Mouse (Mus musculus) intestine, embryonic 16.5 days (tissue): ENCODE data around the gene Ccdc162. TPM values are rescaled to one million over a fixed set of nuclear protein-coding genes. Genes with fewer than 3 reads are reported as not detected.

Source experiments
- ATAC-seq: fragments of 200-750 bp; cut with Nextera tagmentation; 2 replicates; pipeline ENCODE4 v1.8.0; 2017; ENCODE audit warnings: moderate TSS enrichment, moderate library complexity
- H3K27ac ChIP-seq: fragments of 300-500 bp; sonication (generic); 2 replicates; pipeline ENCODE4 v1.5.1; 2014; ENCODE audit warnings: mild to moderate bottlenecking, low read length
- H3K27me3 ChIP-seq: fragments of 300-500 bp; sonication (generic); replicated peaks from 2 replicates; pipeline ENCODE4 v1.6.1; 2014; ENCODE audit warnings: low read length, control low read depth, mixed read lengths; ENCODE audit not compliant: control insufficient read depth, insufficient read depth
- H3K36me3 ChIP-seq: fragments of 300-500 bp; sonication (generic); 2 replicates; pipeline ENCODE4 v1.6.1; 2014; ENCODE audit warnings: low read length, control low read depth; ENCODE audit not compliant: control insufficient read depth, insufficient read depth
- H3K4me1 ChIP-seq: fragments of 300-500 bp; sonication (generic); 2 replicates; pipeline ENCODE4 v1.6.1; 2014; ENCODE audit warnings: low read length, control low read depth, mixed read lengths; ENCODE audit not compliant: control insufficient read depth, insufficient read depth
- H3K4me2 ChIP-seq: fragments of 300-500 bp; sonication (generic); 2 replicates; pipeline ENCODE4 v1.6.1; 2014; ENCODE audit warnings: low read depth, low read length, control low read depth
- H3K4me3 ChIP-seq: fragments of 300-500 bp; sonication (generic); 2 replicates; pipeline ENCODE4 v1.5.1; 2014; ENCODE audit warnings: mild to moderate bottlenecking, low read length
- H3K9ac ChIP-seq: fragments of 300-500 bp; sonication (generic); 2 replicates; pipeline ENCODE4 v1.6.1; 2014; ENCODE audit warnings: low read depth, low read length
- H3K9me3 ChIP-seq: fragments of 300-500 bp; sonication (generic); 2 replicates; pipeline ENCODE4 v1.6.1; 2016; ENCODE audit warnings: low read length, control low read depth; ENCODE audit not compliant: control insufficient read depth
- WGBS: fragments of 180-500 bp; shearing (Covaris S2); extraction: QIAGEN DNeasy Blood & Tissue Kit; methylation state at CpG from one replicate; pipeline ENCODE4 v1.1.7; 2014; 5-methylcytosine and 5-hydroxymethylcytosine counted together
- polyA plus RNA-seq: library from polyadenylated mRNA; unstranded; fragments of >200 nt; fragmentation: Nextera tagmentation; extraction: Ambion mirVana; gene quantifications from 2 replicates; pipeline ENCODE4 v1.2.1, GENCODE M21; 2015

The Ccdc162 gene
- polyA plus RNA-seq, 1 experiment from 2014 or later: 1.0 TPM

DNA sequence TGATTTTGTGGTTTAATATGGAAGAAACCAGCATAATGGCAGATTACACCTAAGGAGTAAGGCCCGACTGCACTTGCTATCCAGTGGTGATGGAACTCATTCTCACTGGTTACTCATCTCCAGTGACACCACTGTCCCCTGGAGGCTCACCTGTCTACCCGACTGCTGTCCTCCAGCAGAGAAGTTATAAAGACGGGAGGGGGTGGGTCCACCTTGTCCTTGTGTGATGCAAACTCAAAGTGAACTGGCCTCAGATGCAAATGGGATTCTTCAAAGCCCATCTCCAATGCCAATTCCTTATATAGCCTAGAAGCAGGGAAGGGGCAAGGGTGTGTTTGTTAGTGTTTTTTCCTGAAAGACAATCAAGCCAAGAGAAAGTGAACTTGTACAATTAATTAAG is 89.4 kb downstream of the Ccdc162 start:
- no peaks in the 10 kb centered on the region; the same call in 1 of the 2 replicates for H3K9me3 ChIP-seq
- 73% methylated on average over 3 of the region's 3 CpGs for WGBS

DNA sequence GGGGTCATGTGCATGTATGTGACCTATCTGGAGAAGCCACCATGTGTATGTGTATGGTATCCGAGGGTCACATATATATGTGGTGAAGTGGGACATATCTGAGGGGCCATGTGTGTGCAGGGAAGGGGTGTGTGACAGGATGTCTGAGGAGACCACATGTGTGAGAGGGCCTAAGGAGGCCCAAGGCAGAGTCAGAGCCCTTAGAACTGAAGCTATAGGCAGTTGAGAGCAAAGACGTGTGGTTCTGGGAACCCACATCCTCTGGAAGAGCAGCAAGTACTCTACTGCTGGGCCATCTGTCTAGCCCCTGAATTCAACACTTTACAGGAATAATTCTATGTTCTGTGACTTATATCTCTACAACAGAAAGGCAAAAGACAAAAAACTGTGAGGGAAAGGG is 96.4 kb downstream of the Ccdc162 start:
- Histone ChIP-seq H3K9ac (no peak overlapping the region), H3K27me3 (no peaks in the 10 kb centered on the region), H3K4me1 (no peaks in the 10 kb centered on the region), H3K4me3 (no peak overlapping the region), H3K4me2 (no peak overlapping the region), H3K27ac (no peak overlapping the region), H3K36me3 (no peaks in the 10 kb centered on the region), H3K9me3 (no peaks in the 10 kb centered on the region)
- no peak for ATAC-seq
- 89% methylated on average over 2 of the region's 2 CpGs for WGBS

More for the DNA sequence above, 89.4 kb downstream of the Ccdc162 start:
- H3K4me2 ChIP-seq: no peak overlapping the region
- H3K27ac ChIP-seq: no peak overlapping the region
- H3K36me3 ChIP-seq: no peaks in the 10 kb centered on the region
- H3K4me1 ChIP-seq: no peaks in the 10 kb centered on the region
- no peaks in the 10 kb centered on the region for H3K27me3 ChIP-seq
- H3K9ac ChIP-seq: no peak overlapping the region
- H3K4me3 ChIP-seq: no peak overlapping the region
- ATAC-seq: no peak

DNA sequence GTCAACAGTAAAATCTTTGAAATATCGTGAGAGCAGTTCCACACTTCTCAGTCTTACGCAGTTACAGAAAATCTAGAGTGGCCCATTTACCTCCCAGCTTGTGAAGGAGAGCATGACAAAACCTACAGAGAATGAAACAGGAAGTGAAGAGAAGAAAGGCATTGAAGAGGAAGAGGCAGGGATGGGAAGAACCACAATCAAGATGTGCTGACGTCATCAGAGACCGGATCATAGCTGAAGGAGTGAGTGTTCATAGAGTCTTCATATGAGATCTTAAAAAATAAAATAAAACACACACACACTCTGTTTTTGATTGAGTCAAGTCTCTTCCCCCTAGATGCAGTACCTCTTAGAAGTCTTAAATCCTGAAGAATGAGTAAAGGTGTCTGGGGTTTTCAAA is 100.9 kb downstream of the Ccdc162 start:
- no peaks in the 10 kb centered on the region for H3K36me3 ChIP-seq
- 91% methylated on average over 4 of the region's 4 CpGs for WGBS

DNA sequence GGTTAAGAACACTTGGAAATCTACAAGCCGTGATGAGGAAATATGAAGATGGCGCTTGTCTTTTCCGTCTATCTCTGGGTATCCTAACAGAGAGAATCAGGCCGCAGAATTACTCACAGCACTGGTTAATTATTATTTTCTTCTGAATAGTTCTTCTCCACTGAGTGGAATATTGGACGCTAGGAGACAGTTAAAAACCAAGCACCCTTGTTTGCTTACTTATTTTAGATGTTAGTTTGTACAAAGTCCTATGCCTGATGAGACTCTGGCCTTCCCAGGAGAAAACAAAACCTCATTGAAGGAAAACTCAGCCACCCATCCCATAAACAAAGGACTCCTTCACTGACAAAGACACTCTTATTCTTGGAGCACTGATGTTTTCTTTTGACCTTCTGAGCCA is 104.5 kb downstream of the Ccdc162 start:
- no peak overlapping the region for H3K9ac ChIP-seq
- H3K9me3 ChIP-seq: no peaks in the 10 kb centered on the region
- no peak overlapping the region for H3K4me2 ChIP-seq
- H3K27me3 ChIP-seq: no peaks in the 10 kb centered on the region
- no peaks in the 10 kb centered on the region; the same call in 1 of the 2 replicates for H3K4me1 ChIP-seq
- no peak for ATAC-seq
- WGBS: 68% methylated on average over 5 of the region's 5 CpGs
- H3K4me3 ChIP-seq: no peak overlapping the region
- no peaks in the 10 kb centered on the region for H3K36me3 ChIP-seq
- no peak overlapping the region for H3K27ac ChIP-seq

More for the DNA sequence above, 100.9 kb downstream of the Ccdc162 start:
- no peak for ATAC-seq
- no peaks in the 10 kb centered on the region for H3K9me3 ChIP-seq
- H3K4me3 ChIP-seq: no peak overlapping the region
- no peak overlapping the region for H3K27ac ChIP-seq
- no peaks in the 10 kb centered on the region; the same call in 1 of the 2 replicates for H3K4me1 ChIP-seq
- H3K27me3 ChIP-seq: no peaks in the 10 kb centered on the region
- H3K4me2 ChIP-seq: no peak overlapping the region
- no peak overlapping the region for H3K9ac ChIP-seq

DNA sequence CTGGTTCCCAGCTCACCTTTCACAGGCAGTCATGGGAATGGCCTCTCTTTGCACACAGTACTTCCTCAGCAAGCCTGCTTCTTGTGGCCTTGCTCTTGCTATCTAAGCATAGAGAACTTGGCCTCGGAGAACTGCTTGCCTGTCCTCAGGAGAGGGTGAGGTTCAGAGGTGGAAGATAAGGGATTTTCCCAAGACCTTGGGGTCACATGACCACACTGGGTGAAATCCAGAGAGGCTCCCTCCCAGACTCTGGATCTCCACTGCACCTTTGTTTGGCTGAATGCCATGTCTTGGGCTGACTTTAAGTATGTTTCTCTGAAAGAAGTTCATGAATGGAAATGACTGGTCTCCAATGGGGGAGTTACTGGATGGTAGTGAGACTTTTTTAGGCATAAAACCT is 107.0 kb downstream of the Ccdc162 start:
- WGBS: 53% methylated on average over 1 of the region's 1 CpGs
- Histone ChIP-seq H3K4me1 (peaks cover 5% of the 10 kb centered on the region), H3K4me3 (no peak overlapping the region), H3K27ac (peak overlapping the region; percentile 14; the same call in 1 of the 2 replicates), H3K27me3 (no peaks in the 10 kb centered on the region), H3K9me3 (no peaks in the 10 kb centered on the region), H3K36me3 (no peaks in the 10 kb centered on the region), H3K9ac (no peak overlapping the region), H3K4me2 (no peak overlapping the region)
- peak; percentile 91 for ATAC-seq

DNA sequence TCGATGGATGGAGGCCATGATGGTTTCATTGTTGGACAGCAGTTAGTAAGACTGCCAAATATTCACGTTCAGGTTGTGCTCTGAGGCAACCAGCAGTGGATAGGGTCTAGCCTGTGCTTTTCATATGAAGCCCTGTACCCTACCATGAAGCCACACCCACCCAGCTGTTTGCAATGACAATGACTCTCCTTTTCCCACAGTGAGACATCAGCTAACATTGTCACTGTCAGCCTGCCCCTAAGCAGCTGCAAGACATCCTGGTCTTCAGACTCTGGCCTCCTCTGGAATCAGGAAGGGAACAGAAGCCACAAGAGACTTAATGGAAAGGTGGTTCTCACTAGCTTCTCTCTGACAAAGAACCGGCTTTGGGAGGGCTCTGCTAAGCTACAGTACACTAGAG is 107.9 kb downstream of the Ccdc162 start:
- 82% methylated on average over 3 of the region's 3 CpGs for WGBS
- no peak for ATAC-seq

DNA sequence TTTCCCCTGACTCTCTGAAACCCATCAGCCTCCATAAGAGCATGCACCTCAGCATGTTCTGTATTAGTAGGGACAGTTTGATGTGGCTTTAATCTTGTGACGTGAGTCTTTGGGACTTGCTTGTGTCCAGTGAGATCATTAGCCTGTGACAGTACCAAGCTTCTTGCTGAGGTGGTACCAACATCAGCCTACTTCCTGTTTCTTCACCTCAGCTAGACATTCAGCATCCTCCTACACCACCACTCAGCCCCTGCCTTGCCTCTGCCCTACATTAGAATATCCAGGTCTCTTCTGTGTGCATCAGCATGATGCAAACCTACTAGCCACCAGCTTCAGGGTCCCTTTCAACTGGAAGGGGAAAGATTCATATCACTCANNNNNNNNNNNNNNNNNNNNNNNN is 113.8 kb downstream of the Ccdc162 start:
- H3K9ac ChIP-seq: no peak overlapping the region
- no peaks in the 10 kb centered on the region for H3K36me3 ChIP-seq
- H3K27me3 ChIP-seq: no peaks in the 10 kb centered on the region
- H3K4me1 ChIP-seq: peaks cover 9% of the 10 kb centered on the region
- no peak for ATAC-seq
- no peak overlapping the region for H3K4me2 ChIP-seq
- no peak overlapping the region for H3K4me3 ChIP-seq
- WGBS: 96% methylated on average over 1 of the region's 1 CpGs
- no peaks in the 10 kb centered on the region for H3K9me3 ChIP-seq
- no peak overlapping the region for H3K27ac ChIP-seq

More for the DNA sequence above, 107.9 kb downstream of the Ccdc162 start:
- Histone ChIP-seq H3K27me3 (no peaks in the 10 kb centered on the region), H3K4me1 (peaks cover 5% of the 10 kb centered on the region), H3K4me3 (no peak overlapping the region), H3K36me3 (no peaks in the 10 kb centered on the region), H3K9me3 (no peaks in the 10 kb centered on the region), H3K27ac (no peak overlapping the region), H3K9ac (no peak overlapping the region), H3K4me2 (no peak overlapping the region)

DNA sequence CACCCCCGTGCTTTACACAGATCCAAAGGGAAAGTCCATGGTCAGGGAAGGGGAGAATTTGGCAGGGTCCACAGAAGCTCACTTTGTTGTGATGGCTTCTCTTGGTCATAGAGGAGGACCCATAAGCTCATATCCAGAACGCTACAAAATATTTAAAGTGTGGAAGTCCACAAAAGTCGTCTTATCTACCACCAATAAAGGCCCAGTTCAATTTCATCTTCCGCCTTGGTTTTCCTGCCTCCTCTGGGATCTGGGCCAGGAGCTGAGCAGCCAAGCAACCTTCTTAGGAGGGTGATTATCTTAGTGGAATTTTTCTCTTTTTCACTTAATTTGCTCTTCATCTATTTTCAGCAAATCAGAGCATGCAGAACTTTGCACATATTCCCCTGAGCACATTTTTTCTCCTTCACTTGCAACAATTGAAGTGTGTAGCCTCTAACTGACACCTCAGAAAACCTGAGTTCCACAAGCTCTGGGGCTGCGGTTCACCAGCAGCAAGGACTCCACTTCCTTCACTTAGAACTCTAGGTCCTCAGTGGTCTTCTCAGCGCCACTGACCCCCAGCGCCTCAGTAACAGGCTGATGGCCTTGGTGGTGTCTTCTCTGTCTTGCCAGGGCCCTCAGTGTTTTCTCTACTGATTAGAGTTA is 114.4 kb downstream of the Ccdc162 start:
- no peak overlapping the region for H3K27ac ChIP-seq
- H3K9me3 ChIP-seq: no peaks in the 10 kb centered on the region
- H3K27me3 ChIP-seq: no peaks in the 10 kb centered on the region
- H3K4me3 ChIP-seq: no peak overlapping the region
- H3K4me2 ChIP-seq: no peak overlapping the region
- no peaks in the 10 kb centered on the region for H3K36me3 ChIP-seq
- no peak overlapping the region for H3K9ac ChIP-seq
- peaks cover 9% of the 10 kb centered on the region for H3K4me1 ChIP-seq
- ATAC-seq: no peak
- 78% methylated on average over 7 of the region's 7 CpGs for WGBS

DNA sequence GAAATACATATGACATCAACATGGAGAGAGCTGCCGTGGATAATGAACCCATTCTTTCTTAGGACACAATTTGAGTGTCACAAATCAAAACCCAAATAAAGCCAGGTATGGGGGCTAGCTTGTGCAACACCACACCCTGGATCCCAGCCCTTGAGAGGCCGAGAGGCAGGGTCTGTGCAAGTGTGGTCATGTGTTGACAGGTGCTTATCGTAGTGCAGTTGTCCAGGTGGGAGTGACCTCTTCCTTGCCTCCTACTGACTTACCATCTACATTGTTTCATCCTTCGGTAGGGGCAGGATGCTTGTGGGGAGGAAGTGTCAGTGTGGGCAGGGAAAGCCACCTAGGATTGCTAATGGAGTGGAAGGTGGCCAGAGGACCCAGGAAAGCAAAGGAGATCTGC is 115.1 kb downstream of the Ccdc162 start:
- Histone ChIP-seq H3K9ac (no peak overlapping the region), H3K4me2 (no peak overlapping the region), H3K36me3 (no peaks in the 10 kb centered on the region), H3K9me3 (no peaks in the 10 kb centered on the region), H3K27me3 (no peaks in the 10 kb centered on the region), H3K4me3 (no peak overlapping the region), H3K4me1 (peaks cover 9% of the 10 kb centered on the region), H3K27ac (no peak overlapping the region)
- 75% methylated on average over 4 of the region's 4 CpGs for WGBS
- no peak for ATAC-seq

DNA sequence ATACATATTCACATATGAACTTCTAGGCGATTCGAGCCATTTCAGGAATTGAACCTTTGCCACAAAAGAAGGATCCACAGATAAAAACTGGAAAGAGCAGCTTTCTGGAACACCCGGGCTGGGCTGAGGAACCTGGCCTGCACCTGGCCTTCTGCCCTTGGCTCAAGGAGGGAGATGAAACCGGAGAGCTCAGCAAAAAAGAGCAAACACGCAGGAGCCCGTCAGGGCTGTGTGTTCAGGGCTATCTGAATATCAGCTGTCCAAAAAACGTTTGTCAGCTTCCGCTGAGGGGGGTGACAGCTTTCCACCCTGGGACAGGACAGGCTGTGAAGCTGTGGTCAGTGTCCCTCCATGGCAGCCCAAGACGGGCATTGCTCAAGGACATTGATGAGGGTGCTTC is 117.4 kb downstream of the Ccdc162 start:
- H3K9ac ChIP-seq: no peak overlapping the region
- no peaks in the 10 kb centered on the region for H3K9me3 ChIP-seq
- H3K36me3 ChIP-seq: no peaks in the 10 kb centered on the region
- 70% methylated on average over 9 of the region's 9 CpGs for WGBS
- no peaks in the 10 kb centered on the region for H3K27me3 ChIP-seq
- H3K27ac ChIP-seq: no peak overlapping the region
- ATAC-seq: no peak
- peaks cover 3% of the 10 kb centered on the region; the same call in 1 of the 2 replicates for H3K4me1 ChIP-seq
- H3K4me3 ChIP-seq: no peak overlapping the region
- H3K4me2 ChIP-seq: no peak overlapping the region
